Mouse (Mus musculus) layer of hippocampus, adult 9-11 months (tissue): ENCODE measurements around the gene Lrrc37a.
"Not testable (repeated sequence)": the region's sequence is repeated elsewhere in the genome, so short reads cannot be mapped to it uniquely, and the experiment has no call there.

Source experiments
- DNase-seq: peaks from one replicate; pipeline ENCODE4 v3.0.0; 2022

Gene Lrrc37a

GRCm38 (mm10) chr11:103504497-103504896 is at the start of gene Lrrc37a:
Gene Lrrc37a, minus strand, starts transcription at chr11:103504597.
- DNase-seq, result no peak

DNA sequence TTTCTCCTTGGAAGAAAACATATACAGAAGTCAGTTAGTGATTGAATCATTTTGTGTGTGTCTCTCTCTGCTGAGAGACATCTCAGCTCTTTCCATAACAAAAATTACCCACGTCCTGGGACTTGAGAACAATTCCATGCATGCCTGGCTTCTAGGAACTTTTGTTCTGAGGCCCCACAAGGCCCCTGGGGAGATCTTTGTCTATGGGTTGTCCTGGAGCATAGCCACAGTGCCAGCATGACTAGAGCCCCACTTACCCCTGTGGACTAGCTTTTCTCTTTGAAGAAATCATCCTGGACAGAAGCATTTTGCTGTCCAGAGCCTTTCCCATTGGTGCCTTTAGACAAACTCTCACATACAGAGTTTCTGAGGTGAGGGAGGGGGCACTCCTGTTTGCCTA is 30.6 kb upstream of the Lrrc37a start:
- not testable (repeated sequence) for DNase-seq

- DNase-seq, result no peak
These were observed 7.7 kb upstream of the Lrrc37a start for GRCm38 (mm10) chr11:103512111-103512510.

DNA sequence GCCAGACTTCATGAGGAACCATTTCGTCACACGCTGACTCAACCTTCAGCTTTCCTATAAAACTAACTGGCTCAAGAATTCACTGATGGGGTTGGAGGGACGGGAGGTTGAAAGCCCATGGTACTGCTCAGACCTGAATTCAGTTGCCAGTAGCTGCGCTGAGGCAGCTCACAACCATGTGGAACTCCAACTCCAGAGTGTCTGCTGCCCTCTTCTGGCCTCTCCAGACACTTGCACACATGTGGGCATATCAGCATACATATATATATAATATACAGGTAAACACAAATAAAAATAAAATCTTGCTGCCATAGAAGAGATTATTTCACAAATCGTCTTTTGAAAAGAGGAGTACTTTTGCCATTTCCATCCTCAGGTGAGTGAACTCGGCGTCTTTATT is 40.0 kb downstream of the Lrrc37a start:
- no peak for DNase-seq

DNA sequence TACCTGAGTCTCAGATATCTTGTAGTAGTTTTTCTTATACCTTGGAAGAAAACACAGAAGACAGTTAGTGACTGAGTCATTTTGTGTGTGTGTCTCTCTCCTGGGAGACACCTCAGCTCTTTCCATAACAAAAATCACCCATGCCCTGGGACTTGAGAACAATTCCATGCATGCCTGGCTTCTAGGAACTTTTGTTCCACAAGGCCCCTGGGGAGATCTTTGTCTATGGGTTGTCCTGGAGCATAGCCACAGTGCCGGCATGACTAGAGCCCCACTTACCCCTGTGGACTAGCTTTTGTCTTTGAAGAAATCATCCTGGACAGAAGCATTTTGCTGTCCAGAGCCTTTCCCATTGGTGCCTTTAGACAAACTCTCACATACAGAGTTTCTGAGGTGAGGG is 53.3 kb downstream of the Lrrc37a start:
- not testable (repeated sequence) for DNase-seq

DNA sequence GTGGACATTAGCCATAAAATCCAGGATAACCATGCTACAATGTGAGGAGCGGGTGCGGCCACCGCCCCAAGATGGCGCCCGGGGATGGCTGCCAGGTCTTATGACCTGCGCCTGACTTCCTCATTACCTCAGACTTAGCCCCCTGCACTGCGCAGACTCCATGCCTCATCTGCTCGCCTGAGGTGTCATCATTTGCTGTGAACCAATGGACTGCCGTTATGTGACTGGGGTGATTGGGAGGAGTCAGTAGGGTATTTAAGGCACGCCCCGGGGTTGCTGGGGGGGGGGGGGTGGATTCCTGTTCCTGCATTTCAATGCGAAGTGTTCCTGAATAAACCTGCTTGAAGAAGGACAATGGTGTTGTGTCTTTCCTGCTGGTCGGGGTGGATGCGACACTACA is 54.7 kb downstream of the Lrrc37a start:
- DNase-seq, result not testable (repeated sequence)

DNA sequence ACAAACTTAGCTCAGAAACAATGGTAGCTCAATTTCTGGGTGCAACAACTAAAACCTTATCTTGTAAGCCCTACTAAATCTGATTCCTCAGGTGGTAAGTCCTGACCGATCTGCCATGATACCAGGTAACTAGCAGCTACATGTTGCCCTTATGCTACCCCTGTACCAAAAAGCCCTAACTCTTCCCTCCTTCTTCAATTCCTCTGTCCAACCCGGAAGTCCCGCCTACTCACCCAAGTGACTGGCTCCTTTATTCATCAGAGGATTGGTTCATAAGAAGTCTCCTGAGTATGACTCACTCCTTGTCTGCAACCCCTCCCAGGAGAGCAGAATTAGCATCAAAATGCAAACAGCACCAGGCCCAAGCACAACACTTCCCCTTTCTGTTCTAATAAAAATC is 60.7 kb downstream of the Lrrc37a start:
- DNase-seq, result no peak

DNA sequence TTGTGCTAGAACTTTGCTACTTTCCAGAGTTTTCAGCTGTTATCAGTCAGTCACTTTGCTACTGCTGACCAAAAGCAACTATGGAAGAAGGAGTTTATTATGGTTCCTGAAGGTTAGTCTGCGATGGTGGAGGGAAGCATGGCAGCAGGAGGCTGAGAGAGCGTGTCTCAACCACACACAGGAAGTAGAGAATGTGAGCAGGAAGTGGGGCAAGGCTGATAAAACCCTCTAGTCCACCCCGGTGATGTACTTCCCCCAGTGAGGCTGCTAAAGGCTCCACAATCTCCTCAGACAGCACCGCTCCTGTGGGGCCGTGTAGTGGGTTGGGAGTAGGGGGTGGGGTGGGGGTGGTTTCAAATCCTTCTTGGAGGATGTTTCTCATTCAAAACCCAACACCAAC is 68.1 kb downstream of the Lrrc37a start:
- DNase-seq, result no peak

DNA sequence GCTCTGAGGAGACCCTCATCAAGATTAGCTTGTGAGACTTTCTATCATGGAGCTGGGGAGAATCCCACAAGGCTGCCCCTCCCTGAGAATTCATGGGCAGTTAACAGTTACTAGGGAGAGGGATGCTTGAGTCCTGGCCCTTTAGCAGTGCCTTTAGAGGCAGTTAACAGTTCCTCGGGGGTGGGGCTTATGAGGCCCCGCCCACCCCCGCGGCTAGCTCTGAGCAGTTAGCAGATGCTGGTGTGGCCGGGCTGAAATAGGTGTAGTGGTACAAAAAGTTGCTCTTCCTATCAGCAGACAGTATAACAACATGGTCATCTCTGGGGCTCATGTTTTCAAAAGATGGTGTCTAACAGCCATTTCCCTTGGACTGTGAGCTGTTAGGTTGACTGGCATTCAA is 79.4 kb downstream of the Lrrc37a start:
- DNase-seq, result no peak

DNA sequence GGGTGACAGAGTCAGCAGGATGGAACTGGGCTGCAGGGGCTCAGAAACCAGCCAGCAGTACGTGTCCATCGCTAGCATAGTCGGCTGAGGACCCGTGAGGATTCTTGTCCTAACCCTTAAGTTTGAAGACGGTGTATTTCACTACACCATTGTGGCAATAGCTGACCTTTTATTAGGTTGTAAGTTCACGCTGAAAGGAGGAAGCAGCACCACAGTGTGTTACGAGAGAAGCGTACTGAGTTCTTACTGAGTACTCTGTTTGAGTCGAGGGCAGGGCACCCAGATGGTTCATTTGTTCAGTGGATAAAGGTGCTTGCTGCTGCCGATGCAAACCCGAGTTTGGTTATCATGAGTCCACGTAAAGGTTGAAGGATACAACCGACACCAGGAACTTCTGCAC is 84.7 kb downstream of the Lrrc37a start:
- DNase-seq, result no peak

GRCm38 (mm10) chr11:103419226-103419625 is 85.2 kb downstream of the Lrrc37a start:
- no peak for DNase-seq

DNA sequence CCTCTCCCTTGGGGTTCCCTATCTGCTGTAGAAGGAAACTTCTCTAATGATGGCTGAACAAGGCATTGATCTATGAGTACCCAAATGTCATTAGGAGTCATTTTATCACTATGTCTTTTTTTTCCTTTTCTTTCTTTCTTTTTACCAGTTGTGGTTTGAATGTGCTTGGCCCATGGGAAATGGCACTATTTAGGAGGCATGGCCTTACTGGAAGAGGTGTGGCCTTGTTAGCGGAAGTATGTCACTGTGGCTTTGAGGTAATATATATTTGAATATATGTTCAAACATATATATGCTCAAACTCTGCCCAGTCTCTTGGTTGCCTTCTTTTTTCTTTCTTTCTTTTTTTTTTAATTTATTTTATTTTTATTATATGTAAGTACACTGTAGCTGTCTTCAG is 90.9 kb downstream of the Lrrc37a start:
- DNase-seq, result no peak

- DNase-seq, result no peak
These were observed 91.4 kb downstream of the Lrrc37a start for GRCm38 (mm10) chr11:103412950-103413423.

DNA sequence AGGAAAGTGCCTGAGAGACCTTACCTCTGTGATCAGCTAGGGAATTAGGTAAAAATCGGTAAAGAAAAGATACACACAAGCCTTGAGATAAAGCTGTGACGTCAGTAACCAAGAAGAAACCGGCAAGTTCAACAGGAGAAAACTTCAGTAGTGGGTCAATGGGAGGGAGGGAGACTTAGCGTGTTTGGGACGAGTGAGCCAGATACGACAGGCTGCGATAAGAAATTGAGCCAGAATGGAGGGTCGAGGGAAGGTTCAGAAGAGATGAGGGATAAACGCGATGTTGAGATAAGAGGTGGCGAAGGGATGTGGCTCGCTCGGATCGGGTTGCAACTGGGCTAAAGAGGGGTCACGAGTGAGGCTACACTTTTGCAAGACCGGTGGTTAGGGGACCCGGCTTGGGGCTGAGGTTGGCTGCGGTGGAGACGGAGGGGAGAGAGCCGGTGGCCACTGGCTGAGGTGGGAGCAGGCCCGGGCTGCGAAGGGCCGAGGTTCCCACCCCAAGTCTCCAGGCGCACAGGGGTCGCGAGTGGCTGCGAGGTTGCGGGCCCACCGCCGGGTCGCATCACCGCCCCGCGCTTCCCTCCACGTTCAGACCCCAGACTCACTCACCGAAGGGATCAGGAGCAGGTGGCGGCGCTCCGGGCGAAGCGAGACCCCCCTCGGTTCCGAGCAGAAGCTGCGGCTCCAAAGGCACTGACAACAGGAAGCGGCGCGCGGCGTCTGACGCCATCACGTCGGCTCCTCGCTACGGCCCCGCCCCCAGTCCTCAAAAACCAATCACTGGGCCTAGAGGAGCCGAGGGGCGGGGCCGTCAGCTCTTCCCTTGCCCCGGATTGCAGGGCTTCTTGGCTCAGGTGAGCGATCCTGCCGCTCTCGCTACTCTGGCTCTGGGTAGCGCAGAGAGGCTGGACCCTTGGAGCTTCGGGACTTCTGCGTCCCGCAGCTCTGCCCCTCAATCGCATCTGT is 92.1 kb downstream of the Lrrc37a start, which contains the start of gene Plekhm1:
TSS of gene Plekhm1 (minus strand) at position 707 of the 969 bp plus-strand sequence.
- peak; percentile 96 for DNase-seq

DNA sequence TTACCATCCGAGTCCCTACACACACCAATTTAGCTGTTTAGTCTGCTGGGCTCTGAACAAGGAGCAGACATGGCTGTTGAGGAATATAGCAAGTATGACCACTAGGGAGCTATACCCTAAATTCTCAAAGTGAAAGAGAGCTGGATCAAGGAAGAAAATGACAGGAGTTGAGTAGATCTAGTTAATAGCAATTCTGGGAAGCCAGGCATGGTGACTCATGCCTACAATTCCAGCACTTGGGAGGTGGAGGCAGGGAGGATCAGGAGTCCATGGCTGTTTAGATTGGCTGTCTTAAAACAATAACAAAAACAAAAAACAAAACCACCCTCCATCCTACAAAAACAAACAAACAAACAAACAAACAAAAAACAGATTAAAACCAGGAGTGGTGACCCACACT is 93.1 kb downstream of the Lrrc37a start:
- no peak for DNase-seq

DNA sequence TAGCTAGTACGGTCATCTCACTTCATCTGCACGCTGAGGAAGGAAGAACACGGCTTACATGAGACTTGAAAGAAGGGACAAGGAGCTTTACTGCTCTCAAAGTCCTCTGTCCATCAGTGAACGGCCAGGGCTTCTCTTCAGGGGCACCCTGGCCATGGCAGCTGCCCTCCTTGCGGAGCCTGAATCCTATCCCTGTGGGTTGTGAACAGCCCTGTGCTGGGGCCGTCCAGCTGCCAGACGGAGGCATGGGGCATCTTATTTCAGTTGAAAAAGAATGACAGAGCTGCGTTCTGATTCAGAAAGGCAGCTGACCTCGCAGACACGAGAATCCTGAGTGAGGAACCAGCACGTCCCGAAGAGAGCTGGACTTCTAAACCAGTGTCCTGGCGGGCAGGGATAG is 95.5 kb downstream of the Lrrc37a start:
- no peak for DNase-seq

- DNase-seq, result not testable (repeated sequence)
These were observed 97.3 kb downstream of the Lrrc37a start for GRCm38 (mm10) chr11:103407136-103407535.

DNA sequence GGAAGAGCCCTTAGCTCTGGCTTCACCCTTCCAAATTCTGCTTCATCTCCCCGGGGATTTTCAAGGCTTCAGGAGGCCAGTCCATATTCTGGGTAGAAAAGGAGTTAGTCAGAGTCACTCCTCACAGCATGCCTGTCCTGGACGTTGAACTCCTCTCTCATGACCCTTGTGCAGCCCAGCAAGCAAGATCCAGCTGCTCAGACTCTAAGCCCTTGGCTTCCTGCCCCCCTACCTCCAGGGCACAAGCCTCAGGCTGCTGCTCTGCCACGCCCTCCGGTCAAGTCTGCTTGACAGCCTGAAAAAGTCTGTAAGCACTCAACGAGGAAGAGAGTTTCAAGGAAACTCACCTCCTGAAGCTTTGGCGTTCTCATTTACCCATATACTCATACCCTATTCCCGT is 97.8 kb downstream of the Lrrc37a start:
- no peak for DNase-seq

DNA sequence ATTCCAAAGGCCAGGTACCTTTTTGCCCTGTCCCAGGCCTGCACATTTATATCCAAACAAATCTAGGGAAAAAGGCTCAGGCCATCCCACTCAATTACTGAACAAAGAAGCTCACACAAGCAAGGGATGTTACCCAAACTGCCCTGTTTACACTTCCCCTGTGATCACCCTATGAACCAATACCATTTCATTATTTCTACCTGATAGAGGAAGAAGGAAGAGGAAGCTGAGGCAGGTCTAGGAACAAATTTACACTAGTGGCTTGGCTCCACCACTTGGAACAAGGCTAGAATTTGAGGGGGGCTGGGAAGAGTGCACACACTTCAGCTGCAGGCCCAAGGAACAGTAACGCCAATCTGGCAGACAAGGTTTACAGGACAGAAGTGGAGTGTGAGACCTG is 98.6 kb downstream of the Lrrc37a start:
- no peak for DNase-seq

DNA sequence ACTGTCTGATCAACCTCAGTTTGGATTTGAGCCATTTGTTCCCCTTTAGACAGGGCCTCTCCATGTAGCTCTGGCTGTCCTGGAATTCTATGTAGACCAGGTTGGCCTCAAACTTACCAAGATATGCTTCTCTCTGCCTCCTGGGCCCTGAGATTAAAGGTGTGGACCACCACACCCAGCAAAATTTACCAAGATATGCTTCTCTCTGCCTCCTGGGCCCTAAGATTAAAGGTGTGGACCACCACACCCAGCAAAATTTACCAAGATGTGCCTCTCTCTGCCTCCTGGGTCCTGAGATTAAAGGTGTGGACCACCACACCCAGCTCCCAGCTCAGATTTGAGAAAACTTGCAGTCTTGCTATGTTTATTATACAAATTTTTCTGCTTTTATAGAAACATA is 99.8 kb downstream of the Lrrc37a start:
- no peak for DNase-seq

GRCm38 (mm10) chr11:103403776-103404175 is 100.6 kb downstream of the Lrrc37a start:
- DNase-seq, result no peak

DNA sequence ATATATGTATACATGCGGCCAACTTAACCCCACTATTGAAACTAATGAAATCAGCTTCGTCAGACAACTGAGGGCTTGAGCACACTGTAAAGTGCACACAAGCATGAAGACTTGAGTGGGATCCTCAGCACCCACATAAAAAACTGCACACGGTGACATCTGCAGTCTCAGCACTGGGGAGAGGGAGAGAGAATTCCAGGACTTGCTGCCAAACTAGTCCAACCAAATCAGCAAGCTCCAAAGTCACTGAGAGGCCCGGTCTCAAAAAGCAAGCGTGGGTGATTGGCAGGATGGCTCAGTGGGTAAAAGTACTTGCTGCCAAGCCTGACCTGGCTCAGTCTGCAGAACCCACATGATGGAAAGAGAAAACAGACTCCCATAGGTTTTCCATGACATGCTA is 101.7 kb downstream of the Lrrc37a start:
- DNase-seq, result peak; percentile 63

DNA sequence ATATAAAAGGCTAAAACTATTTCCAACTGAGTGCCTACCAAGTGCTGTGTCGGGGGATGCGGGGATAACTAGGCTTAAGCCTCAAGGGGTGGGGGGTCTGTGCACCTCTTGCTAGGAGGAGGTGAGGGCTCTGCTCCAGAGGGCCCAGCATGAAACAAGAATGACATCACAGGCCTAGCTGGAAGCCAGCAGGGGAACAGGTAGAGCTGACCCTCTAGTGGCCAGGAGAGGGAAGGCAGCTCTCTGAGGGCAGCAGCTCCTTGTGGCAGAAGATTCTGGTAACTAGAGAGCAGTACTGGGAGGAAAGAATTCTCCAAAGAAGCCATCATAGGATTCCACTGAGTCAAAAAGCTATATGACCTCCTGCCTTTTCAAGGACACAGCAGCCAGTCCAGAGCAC is 102.2 kb downstream of the Lrrc37a start:
- peak; percentile 42 for DNase-seq
